Mouse (Mus musculus): ENCODE results near the gene Irx5.

The Irx5 gene

GRCm38 (mm10) chr8:92357398-92357981 lies at the start of gene Irx5:
Gene Irx5 (plus strand): TSS chr8:92357625.
- in situ Hi-C loops (cut with MboI; ENCODE audit: unreplicated experiment in 2 of 2): loop anchor here (10.0 to 25.0 kb wide), 4 partner anchors 1043 to 1830 kb away; partner anchors contain the start of genes Fto (in 2 of the 2), Rpgrip1l (in 2 of the 2) and Mt1 (in 1 of the 2)

GRCm38 (mm10) chr8:92312178-92312577 lies 45.2 kb upstream of the Irx5 start:
- in situ Hi-C loops (cut with MboI; ENCODE audit: unreplicated experiment in 2 of 2): no loop called here

- in situ Hi-C loops (cut with MboI; ENCODE audit: unreplicated experiment in 2 of 2): no loop called here
Observed at GRCm38 (mm10) chr8:92313707-92314106, 43.7 kb upstream of the Irx5 start.

GRCm38 (mm10) chr8:92323751-92324150 lies 33.7 kb upstream of the Irx5 start:
- in situ Hi-C loops (cut with MboI; ENCODE audit: unreplicated experiment in 2 of 2): no loop called here

GRCm38 (mm10) chr8:92327176-92327575 lies 30.2 kb upstream of the Irx5 start:
- in situ Hi-C loops (cut with MboI; ENCODE audit: unreplicated experiment in 2 of 2): loop anchor here in 1 of 2 experiments (25.0 kb wide), 1 partner anchor 1540 kb away; no protein-coding TSS in a partner anchor

GRCm38 (mm10) chr8:92329273-92329672 lies 28.2 kb upstream of the Irx5 start:
- in situ Hi-C loops (cut with MboI; ENCODE audit: unreplicated experiment in 2 of 2): loop anchor here in 1 of 2 experiments (25.0 kb wide), 1 partner anchor 1542 kb away; no protein-coding TSS in a partner anchor

GRCm38 (mm10) chr8:92331811-92332210 lies 25.6 kb upstream of the Irx5 start:
- in situ Hi-C loops (cut with MboI; ENCODE audit: unreplicated experiment in 2 of 2): loop anchor here in 1 of 2 experiments (25.0 kb wide), 1 partner anchor 1545 kb away; no protein-coding TSS in a partner anchor

- in situ Hi-C loops (cut with MboI; ENCODE audit: unreplicated experiment in 2 of 2): loop anchor here in 1 of 2 experiments (25.0 kb wide), 1 partner anchor 1546 kb away; no protein-coding TSS in a partner anchor
Observed at GRCm38 (mm10) chr8:92333406-92333805, 24.0 kb upstream of the Irx5 start.

- in situ Hi-C loops (cut with MboI; ENCODE audit: unreplicated experiment in 2 of 2): loop anchor here in 1 of 2 experiments (25.0 kb wide), 1 partner anchor 1548 kb away; no protein-coding TSS in a partner anchor
Observed at GRCm38 (mm10) chr8:92335079-92335478, 22.3 kb upstream of the Irx5 start.

GRCm38 (mm10) chr8:92336041-92336440 lies 21.4 kb upstream of the Irx5 start:
- in situ Hi-C loops (cut with MboI; ENCODE audit: unreplicated experiment in 2 of 2): loop anchor here in 1 of 2 experiments (25.0 kb wide), 1 partner anchor 1549 kb away; no protein-coding TSS in a partner anchor

GRCm38 (mm10) chr8:92343544-92343943 lies 13.9 kb upstream of the Irx5 start:
- in situ Hi-C loops (cut with MboI; ENCODE audit: unreplicated experiment in 2 of 2): loop anchor here in 1 of 2 experiments (25.0 kb wide), 1 partner anchor 1556 kb away; no protein-coding TSS in a partner anchor

- in situ Hi-C loops (cut with MboI; ENCODE audit: unreplicated experiment in 2 of 2): loop anchor here (10.0 to 25.0 kb wide), 5 partner anchors 1035 to 1837 kb away; partner anchors contain the start of genes Fto (in 2 of the 2), Rpgrip1l (in 2 of the 2) and Mt1 (in 1 of the 2)
Observed at GRCm38 (mm10) chr8:92349898-92350486, 7.4 kb upstream of the Irx5 start.

GRCm38 (mm10) chr8:92353405-92353804 lies 4.0 kb upstream of the Irx5 start:
- in situ Hi-C loops (cut with MboI; ENCODE audit: unreplicated experiment in 2 of 2): loop anchor here (10.0 to 25.0 kb wide), 4 partner anchors 1039 to 1834 kb away; partner anchors contain the start of genes Fto (in 2 of the 2), Rpgrip1l (in 2 of the 2) and Mt1 (in 1 of the 2)

- in situ Hi-C loops (cut with MboI; ENCODE audit: unreplicated experiment in 2 of 2): loop anchor here (10.0 to 25.0 kb wide), 4 partner anchors 1040 to 1832 kb away; partner anchors contain the start of genes Fto (in 2 of the 2), Rpgrip1l (in 2 of the 2) and Mt1 (in 1 of the 2)
Observed at GRCm38 (mm10) chr8:92354536-92355482, 2.6 kb upstream of the Irx5 start.

GRCm38 (mm10) chr8:92355701-92356612 lies 1.5 kb upstream of the Irx5 start:
- in situ Hi-C loops (cut with MboI; ENCODE audit: unreplicated experiment in 2 of 2): loop anchor here (10.0 to 25.0 kb wide), 4 partner anchors 1041 to 1831 kb away; partner anchors contain the start of genes Fto (in 2 of the 2), Rpgrip1l (in 2 of the 2) and Mt1 (in 1 of the 2)

GRCm38 (mm10) chr8:92356613-92357375 lies 631 bp upstream of the Irx5 start:
- in situ Hi-C loops (cut with MboI; ENCODE audit: unreplicated experiment in 2 of 2): loop anchor here (10.0 to 25.0 kb wide), 4 partner anchors 1042 to 1831 kb away; partner anchors contain the start of genes Fto (in 2 of the 2), Rpgrip1l (in 2 of the 2) and Mt1 (in 1 of the 2)

GRCm38 (mm10) chr8:92358141-92358999 lies 945 bp downstream of the Irx5 start:
- in situ Hi-C loops (cut with MboI; ENCODE audit: unreplicated experiment in 2 of 2): loop anchor here (10.0 to 25.0 kb wide), 4 partner anchors 1044 to 1829 kb away; partner anchors contain the start of genes Fto (in 2 of the 2), Rpgrip1l (in 2 of the 2) and Mt1 (in 1 of the 2)
